Mouse (Mus musculus): ENCODE measurements at regions not wholly inside any gene's neighbourhood (a gene's known extent, or its start where the extent isn't known, plus 50 kb on each side); places are given as distances from the start of the nearest gene placed in this dataset.

GRCm38 (mm10) chr1:121224250-121224649, 108.1 kb downstream of the Insig2 start:
- TF ChIP-seq CTCF (IDR thresholded peaks at IDR 0.05; ENCODE audit: extremely low read depth, insufficient read depth, low read length) (no peak), POLR2A (IDR thresholded peaks at IDR 0.05; ENCODE audit: extremely low read depth, insufficient read depth, low read length) (no peak)

All from cortical plate, adult 2 months (tissue).